Mouse (Mus musculus) bone marrow, adult 2 months (tissue): ENCODE data around the gene Kirrel3.

Experiments
- CTCF ChIP-seq: fragments of 200-500 bp; IDR thresholded peaks from 2 replicates; pipeline ENCODE4 v1.5.1; 2011; ENCODE audit warnings: low read length, control low read depth; ENCODE audit not compliant: control insufficient read depth, insufficient read depth
- POLR2A ChIP-seq: fragments of 200-500 bp; IDR thresholded peaks from 2 replicates; pipeline ENCODE4 v1.6.1; 2011; ENCODE audit warnings: low read depth, mild to moderate bottlenecking, control low read depth, low read length, borderline replicate concordance; ENCODE audit not compliant: control insufficient read depth

GRCm38 (mm10) chr9:34574611-34575010 is 88.9 kb downstream of the Kirrel3 start:
- no peak for TF ChIP-seq CTCF
- no peak for TF ChIP-seq POLR2A
